Mouse (Mus musculus) urinary bladder, postnatal 14 days (tissue): ENCODE measurements around the gene Gm20767.
"Not testable (repeated sequence)": the region's sequence is repeated elsewhere in the genome, so short reads cannot be mapped to it uniquely, and the experiment has no call there.

Experiments used
- DNase-seq: peaks from one replicate; pipeline ENCODE4 v3.0.0; 2021; ENCODE audit warnings: low spot score

The Gm20767 gene

DNA sequence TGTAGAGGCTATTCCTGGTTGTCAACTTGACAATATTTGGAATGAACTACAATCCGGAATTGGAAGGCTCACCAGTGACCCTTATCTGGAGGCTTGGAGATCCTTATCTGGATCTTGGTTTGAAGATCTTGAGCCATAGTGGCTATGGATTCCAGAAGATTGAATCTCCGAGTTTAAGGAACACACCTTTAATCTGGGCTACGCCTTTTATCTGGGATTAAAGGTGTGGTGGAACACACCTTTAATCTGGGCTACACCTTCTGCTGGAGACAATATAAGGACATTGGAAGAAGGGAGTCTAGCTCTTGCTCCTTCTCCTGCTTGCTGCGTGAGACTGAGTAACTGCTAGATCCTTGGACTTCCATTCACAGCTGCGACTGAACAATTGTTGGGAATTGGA, at the start of gene Gm20767:
Gene Gm20767 (plus strand): TSS at position 301 of the 400 bp plus-strand sequence.
- DNase-seq: not testable (repeated sequence)

- DNase-seq: not testable (repeated sequence)
These were observed 47.1 kb upstream of the Gm20767 start for GRCm38 (mm10) chr13:120092950-120093349.

- not testable (repeated sequence) for DNase-seq
These were observed 43.7 kb upstream of the Gm20767 start for GRCm38 (mm10) chr13:120096241-120096937.

GRCm38 (mm10) chr13:120096938-120097256, 43.1 kb upstream of the Gm20767 start:
- DNase-seq: not testable (repeated sequence)

DNA sequence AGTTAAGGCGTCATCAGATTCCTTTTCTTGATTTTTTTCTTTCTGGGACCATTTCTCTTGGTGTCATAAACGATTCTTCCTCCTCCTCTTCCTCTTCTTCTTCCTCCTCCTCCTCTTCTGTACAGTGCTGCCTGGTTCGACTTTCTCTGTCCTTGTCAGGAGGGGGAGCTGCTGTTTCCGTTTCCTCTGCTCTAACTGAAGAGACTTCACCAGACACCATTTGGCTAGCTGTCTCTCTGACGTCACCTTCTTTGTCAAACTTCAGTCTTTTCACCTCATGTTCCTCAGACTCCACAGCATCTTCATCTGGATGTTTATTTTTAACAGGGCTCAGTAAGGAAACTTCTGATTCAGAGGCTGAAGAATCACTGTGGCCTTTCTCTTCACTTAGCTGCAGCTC, 40.7 kb upstream of the Gm20767 start:
- not testable (repeated sequence) for DNase-seq

DNA sequence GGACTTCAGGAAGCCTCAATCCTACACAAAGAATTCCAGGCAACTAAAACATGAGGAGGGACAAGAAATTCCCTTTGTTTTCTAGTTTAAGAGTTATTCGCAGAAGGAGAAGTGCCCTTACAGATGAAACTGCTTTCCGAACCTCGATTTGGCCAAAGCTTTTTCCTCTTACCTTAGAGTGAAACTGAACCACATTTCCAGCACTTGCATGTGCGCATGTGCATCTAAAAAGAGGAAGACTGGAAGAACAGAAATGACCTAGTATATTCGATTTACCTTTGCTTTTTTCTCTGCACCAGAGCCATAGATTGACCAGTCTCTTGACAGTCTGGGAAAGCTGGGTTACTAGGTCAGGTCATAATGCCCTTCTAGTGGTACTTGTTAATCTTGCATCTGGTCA, 33.5 kb upstream of the Gm20767 start:
- not testable (repeated sequence) for DNase-seq

DNA sequence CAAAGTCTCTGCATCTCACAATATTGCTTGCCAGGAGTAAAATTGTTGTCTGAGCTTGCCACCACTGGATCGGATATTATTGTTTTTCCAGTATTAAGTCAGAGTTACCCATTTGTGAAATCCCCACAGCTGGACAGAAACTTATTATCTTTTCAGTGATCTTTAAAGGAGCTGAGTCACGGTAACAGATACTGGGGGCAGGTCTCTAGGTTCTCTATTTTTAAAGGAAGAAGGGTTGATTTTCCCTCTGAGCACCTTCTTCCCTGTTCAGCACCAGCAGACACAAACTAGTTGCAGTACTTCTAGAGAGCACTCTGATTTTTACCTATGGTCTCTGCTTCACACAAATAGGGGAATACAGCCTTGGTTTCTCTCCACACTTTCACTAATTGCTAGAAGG, 33.0 kb upstream of the Gm20767 start:
- DNase-seq: not testable (repeated sequence)

DNA sequence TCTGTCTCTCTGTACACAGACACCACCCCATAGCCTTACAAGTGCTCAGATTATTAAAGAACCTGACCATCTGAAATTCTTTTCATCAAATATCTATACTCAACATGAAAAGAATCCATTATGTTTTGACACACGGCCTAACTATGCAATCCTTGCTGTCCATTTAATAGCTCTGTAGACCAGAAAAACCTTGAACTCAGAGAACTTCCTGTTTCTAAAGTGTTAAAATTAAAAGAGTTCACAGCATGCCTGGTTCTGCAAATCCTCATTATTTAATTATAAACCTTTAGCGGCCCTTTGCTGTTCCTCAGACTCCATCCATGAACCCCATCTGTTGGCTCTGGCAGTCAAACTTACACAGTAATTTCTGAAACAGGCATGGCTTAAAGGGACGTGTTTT, 2.3 kb downstream of the Gm20767 start:
- not testable (repeated sequence) for DNase-seq

DNA sequence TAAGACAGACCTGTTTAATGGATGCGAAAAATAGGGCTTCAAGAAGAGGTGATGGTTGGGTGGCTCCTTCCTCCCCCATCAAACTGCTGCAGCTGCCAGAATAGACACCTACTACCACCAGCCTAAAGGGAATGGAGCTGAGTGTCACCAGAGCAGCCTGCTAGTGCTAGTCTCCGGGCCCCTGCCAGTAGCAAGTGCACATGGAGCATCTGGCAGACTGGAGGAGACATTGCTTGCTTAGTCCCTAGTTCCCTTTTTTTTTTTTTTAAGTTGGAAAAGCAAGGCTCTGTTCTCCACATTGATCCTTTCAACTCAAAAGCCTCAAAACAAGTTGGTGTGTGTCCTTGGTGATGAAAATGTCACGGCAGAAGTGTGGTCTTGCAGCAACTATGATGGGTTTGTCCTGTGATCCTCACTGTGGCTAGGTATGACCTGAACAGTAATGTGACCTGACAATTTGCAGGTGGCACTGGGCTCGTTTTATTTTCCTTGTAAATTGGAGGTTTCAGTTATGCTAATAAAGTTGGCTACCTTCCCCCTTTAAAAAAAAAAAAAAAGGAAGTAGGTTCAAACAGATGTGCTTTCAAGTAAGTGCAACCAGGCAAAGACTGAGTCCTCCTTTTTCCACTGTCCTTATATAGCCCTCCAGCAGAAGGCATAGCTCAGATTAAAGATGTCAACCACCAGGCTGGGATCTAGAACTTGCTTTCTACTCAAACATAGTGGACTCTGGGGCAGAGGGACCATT, 9.8 kb downstream of the Gm20767 start:
- not testable (repeated sequence) for DNase-seq

- not testable (repeated sequence) for DNase-seq
These were observed 10.5 kb downstream of the Gm20767 start for GRCm38 (mm10) chr13:120150589-120150988.

GRCm38 (mm10) chr13:120168301-120168700, 28.3 kb downstream of the Gm20767 start:
- DNase-seq: not testable (repeated sequence)

- not testable (repeated sequence) for DNase-seq
These were observed 32.1 kb downstream of the Gm20767 start, which contains the start of gene Gm21818 for GRCm38 (mm10) chr13:120172133-120172532. Gm21818 (plus strand) TSS chr13:120172433.

DNA sequence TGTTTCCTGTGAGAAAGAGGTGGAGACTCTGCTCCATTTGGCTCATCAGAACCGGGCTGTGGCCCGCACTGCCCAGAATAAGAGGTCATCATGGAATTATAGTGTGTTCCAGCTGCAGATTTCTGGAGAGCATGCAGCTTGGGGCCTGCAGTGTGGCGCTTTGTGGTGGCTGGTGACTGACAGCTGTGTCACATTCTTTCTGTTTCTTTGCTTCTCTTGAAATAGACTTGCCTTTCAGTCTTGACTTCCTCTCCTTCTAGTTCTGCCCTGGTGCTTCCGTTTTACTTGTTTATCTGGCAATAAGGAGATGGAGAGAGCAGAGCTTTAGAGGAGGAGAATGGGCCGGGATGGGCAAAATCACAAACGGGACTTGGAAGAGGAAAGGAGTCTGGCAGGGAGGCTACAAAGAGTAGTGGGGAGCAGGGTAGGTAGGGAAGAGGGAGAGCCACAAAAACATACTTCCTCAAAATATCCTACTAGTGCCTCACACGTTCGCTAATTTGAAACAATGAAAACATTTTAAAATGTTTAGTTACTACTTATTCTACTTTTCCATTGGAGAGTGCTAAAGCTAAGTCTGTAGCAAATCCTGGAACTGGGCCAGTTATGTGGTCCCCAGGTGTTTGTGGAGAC, 56.3 kb downstream of the Gm20767 start:
- DNase-seq: not testable (repeated sequence)
